Mouse (Mus musculus) testis, adult 2 months (tissue): ENCODE data around the gene Ss18l2. TPM values are rescaled to one million over a fixed set of nuclear protein-coding genes. Genes with fewer than 3 reads are reported as not detected.

Experiments used
- H3K27ac ChIP-seq: fragments of 200-500 bp; 2 replicates; pipeline ENCODE4 v1.5.1; 2012; ENCODE audit warnings: low read depth, low read length; ENCODE audit not compliant: control insufficient read depth, insufficient read depth
- H3K27me3 ChIP-seq: fragments of 200-500 bp; 2 replicates; pipeline ENCODE4 v1.6.1; 2012; ENCODE audit warnings: mild to moderate bottlenecking, low read length, moderate library complexity; ENCODE audit not compliant: control insufficient read depth, insufficient read depth
- H3K36me3 ChIP-seq: fragments of 200-500 bp; 2 replicates; pipeline ENCODE4 v1.6.1; 2012; ENCODE audit warnings: mild to moderate bottlenecking, low read length; ENCODE audit not compliant: control insufficient read depth, insufficient read depth
- H3K4me1 ChIP-seq: fragments of 200-500 bp; 2 replicates; pipeline ENCODE4 v1.6.1; 2012; ENCODE audit warnings: low read length; ENCODE audit not compliant: control insufficient read depth, insufficient read depth
- H3K4me3 ChIP-seq: fragments of 200-500 bp; 2 replicates; pipeline ENCODE4 v1.5.1; 2012; ENCODE audit warnings: low read depth, mild to moderate bottlenecking, low read length, moderate library complexity, mixed read lengths; ENCODE audit not compliant: control insufficient read depth
- CTCF ChIP-seq: fragments of 200-500 bp; IDR thresholded peaks from 2 replicates; pipeline ENCODE4 v1.5.1; 2012; ENCODE audit warnings: low read depth, mild to moderate bottlenecking, inconsistent platforms, low read length, moderate library complexity; ENCODE audit not compliant: control insufficient read depth, insufficient read depth, insufficient replicate concordance
- POLR2A ChIP-seq: fragments of 200-500 bp; IDR thresholded peaks from 2 replicates; pipeline ENCODE4 v1.6.1; 2012; ENCODE audit warnings: low read depth, mild to moderate bottlenecking, inconsistent platforms, low read length, moderate library complexity; ENCODE audit not compliant: control insufficient read depth
- polyA plus RNA-seq: library from polyadenylated mRNA; depleted of rRNA; stranded (reverse); fragments of >200 nt; gene quantifications from 2 replicates; pipeline ENCODE4 v1.2.3, GENCODE M21; 2012; rRNA removed

The Ss18l2 gene
- 10.1 and 11.6 TPM in 2 replicates for polyA plus RNA-seq

GRCm38 (mm10) chr9:121709898-121710583 is at the start of gene Ss18l2:
Gene Ss18l2, plus strand, starts transcription at chr9:121710329.
- no peaks in the 10 kb centered on the region for H3K36me3 ChIP-seq
- TF ChIP-seq POLR2A (peak; percentile 58; the same call in 1 of the 2 replicates), CTCF (no peak)
- H3K27ac ChIP-seq: peak within 1 kb of the TSS; percentile 5; the same call in 1 of the 2 replicates

GRCm38 (mm10) chr9:121663467-121663866 is 46.7 kb upstream of the Ss18l2 start:
- Histone ChIP-seq H3K27me3 (no peaks in the 10 kb centered on the region), H3K36me3 (no peaks in the 10 kb centered on the region), H3K4me1 (no peaks in the 10 kb centered on the region), H3K4me3 (no peak overlapping the region), H3K27ac (no peak overlapping the region)
- TF ChIP-seq POLR2A (no peak), CTCF (no peak)

More at GRCm38 (mm10) chr9:121709898-121710583, at the start of gene Ss18l2:
- no peaks in the 10 kb centered on the region for H3K27me3 ChIP-seq
- peak within 1 kb of the TSS; percentile 74 for H3K4me3 ChIP-seq
- H3K4me1 ChIP-seq: peaks cover 13% of the 10 kb centered on the region

GRCm38 (mm10) chr9:121664104-121664503 is 46.0 kb upstream of the Ss18l2 start:
- TF ChIP-seq CTCF (no peak), POLR2A (no peak)
- Histone ChIP-seq H3K4me3 (no peak overlapping the region), H3K27me3 (no peaks in the 10 kb centered on the region), H3K4me1 (peaks cover 3% of the 10 kb centered on the region), H3K27ac (no peak overlapping the region), H3K36me3 (no peaks in the 10 kb centered on the region)

GRCm38 (mm10) chr9:121666957-121667630 is 43.0 kb upstream of the Ss18l2 start:
- Histone ChIP-seq H3K4me3 (no peak overlapping the region), H3K4me1 (peaks cover 14% of the 10 kb centered on the region), H3K27ac (no peak overlapping the region), H3K27me3 (no peaks in the 10 kb centered on the region), H3K36me3 (no peaks in the 10 kb centered on the region)
- TF ChIP-seq CTCF: no peak
- no peak for TF ChIP-seq POLR2A

GRCm38 (mm10) chr9:121667822-121668221 is 42.3 kb upstream of the Ss18l2 start:
- TF ChIP-seq CTCF (no peak), POLR2A (no peak)
- Histone ChIP-seq H3K27ac (no peak overlapping the region), H3K36me3 (no peaks in the 10 kb centered on the region), H3K4me3 (no peak overlapping the region), H3K27me3 (no peaks in the 10 kb centered on the region), H3K4me1 (peaks cover 14% of the 10 kb centered on the region)

GRCm38 (mm10) chr9:121669348-121669791 is 40.8 kb upstream of the Ss18l2 start:
- peak; percentile 37; the same call in 1 of the 2 replicates for TF ChIP-seq CTCF
- no peak for TF ChIP-seq POLR2A
- H3K4me1 ChIP-seq: peaks cover 14% of the 10 kb centered on the region
- peak overlapping the region; percentile 43 for H3K4me3 ChIP-seq
- H3K36me3 ChIP-seq: no peaks in the 10 kb centered on the region
- H3K27ac ChIP-seq: no peak overlapping the region
- no peaks in the 10 kb centered on the region for H3K27me3 ChIP-seq

- H3K27me3 ChIP-seq: no peaks in the 10 kb centered on the region
- H3K27ac ChIP-seq: no peak overlapping the region
- TF ChIP-seq POLR2A: no peak
- TF ChIP-seq CTCF: peak; percentile 65; the same call in 1 of the 2 replicates
- no peak overlapping the region for H3K4me3 ChIP-seq
- no peaks in the 10 kb centered on the region for H3K36me3 ChIP-seq
- peaks cover 14% of the 10 kb centered on the region for H3K4me1 ChIP-seq
Measured at GRCm38 (mm10) chr9:121671300-121671699, 38.8 kb upstream of the Ss18l2 start.
